In genomic region chr11:65372309-65372811, GRCm38 (mm10) we compare ENCODE assay signal across 13 mouse cellular contexts.
DNase-seq lines count a peak whose midpoint lies in the region; ATAC-seq and TF ChIP-seq lines count a peak whose summit lies in the region.
"Had no signal": no experiment of that assay in that cellular context is flagged by ENCODE, and none has a peak within 500 bp of the region (broad histone marks: within the 10 kb centered on the region; RNA-seq: fewer than 3 reads in every experiment).

No protein-coding gene starts in this region.

- H3K4me1 ChIP-seq in hindbrain, embryonic 16.5 days (ENCODE audit: control insufficient read depth, insufficient read depth, low read depth, low read length): no peaks in the 10 kb centered on the region
- no peaks in the 10 kb centered on the region for H3K4me1 ChIP-seq in hindbrain, embryonic 10.5 days (replicated peaks)
- H3K4me1 ChIP-seq in midbrain, embryonic 14.5 days (ENCODE audit: control insufficient read depth, insufficient read depth, low read length): no peaks in the 10 kb centered on the region
- no peaks in the 10 kb centered on the region for H3K4me1 ChIP-seq in midbrain, embryonic 15.5 days
- 0 out of 2 replicates have a peak, but pooled peaks cover 2% of the 10 kb centered on the region for H3K4me1 ChIP-seq in stomach, postnatal 0 days (replicated peaks; ENCODE audit: control insufficient read depth, insufficient read depth)

- 0 out of 2 replicates have a peak overlapping the region, but pooled peaks have one; percentile 7 for H3K4me2 ChIP-seq in hindbrain, embryonic 16.5 days (ENCODE audit: low read length)
- H3K4me2 ChIP-seq in midbrain, embryonic 14.5 days (ENCODE audit: low read length): no peak overlapping the region
- H3K4me2 ChIP-seq in midbrain, embryonic 15.5 days: no peak overlapping the region
- H3K4me2 ChIP-seq in stomach, postnatal 0 days (replicated peaks; ENCODE audit: low read depth): no peak overlapping the region

- peak; percentile 78 to 81 for DNase-seq in cerebellum, postnatal 14 days
- no peak for DNase-seq in cerebellum, adult 8-10 months
- no peak for DNase-seq in hindbrain, embryonic 10.5 days (ENCODE audit: low spot score)
- DNase-seq in midbrain, embryonic 14.5 days: peak; percentile 14
- no peak for DNase-seq in stomach, postnatal 0 days (ENCODE audit: low spot score)
- DNase-seq in kidney, postnatal 25 days: no peak
- DNase-seq: heart, adult 11 months; heart, postnatal 36 days; spleen, adult 18-20 months had no signal

- H3K36me3 ChIP-seq in hindbrain, embryonic 16.5 days (ENCODE audit: control insufficient read depth, insufficient read depth, low read length): no peaks in the 10 kb centered on the region
- no peaks in the 10 kb centered on the region for H3K36me3 ChIP-seq in hindbrain, embryonic 10.5 days
- H3K36me3 ChIP-seq in midbrain, embryonic 14.5 days (ENCODE audit: control insufficient read depth, insufficient read depth, low read length): no peaks in the 10 kb centered on the region
- H3K36me3 ChIP-seq in midbrain, embryonic 15.5 days (replicated peaks): no peaks in the 10 kb centered on the region
- no peaks in the 10 kb centered on the region for H3K36me3 ChIP-seq in stomach, postnatal 0 days (ENCODE audit: control insufficient read depth, insufficient read depth, low read length)

- no peaks in the 10 kb centered on the region for H3K9me3 ChIP-seq in hindbrain, embryonic 16.5 days (ENCODE audit: control insufficient read depth, low read length)
- no peaks in the 10 kb centered on the region for H3K9me3 ChIP-seq in hindbrain, embryonic 10.5 days
- H3K9me3 ChIP-seq in midbrain, embryonic 14.5 days (ENCODE audit: control insufficient read depth, low read length): no peaks in the 10 kb centered on the region
- no peaks in the 10 kb centered on the region for H3K9me3 ChIP-seq in midbrain, embryonic 15.5 days
- no peaks in the 10 kb centered on the region for H3K9me3 ChIP-seq in stomach, postnatal 0 days (ENCODE audit: control insufficient read depth, low read length)

- H3K27ac ChIP-seq in hindbrain, embryonic 16.5 days (ENCODE audit: low read depth, low read length): peak overlapping the region; percentile 40; the same call in 1 of the 2 replicates
- H3K27ac ChIP-seq in hindbrain, embryonic 10.5 days: no peak overlapping the region
- no peak overlapping the region for H3K27ac ChIP-seq in midbrain, embryonic 14.5 days (replicated peaks; ENCODE audit: low read depth, low read length)
- H3K27ac ChIP-seq in midbrain, embryonic 15.5 days: no peak overlapping the region
- H3K27ac ChIP-seq in stomach, postnatal 0 days (replicated peaks): peak overlapping the region; percentile 61

- TF ChIP-seq EP300 in stomach, postnatal 0 days (optimal IDR thresholded peaks at IDR 0.05): no peak

- H3K27me3 ChIP-seq in hindbrain, embryonic 16.5 days (replicated peaks; ENCODE audit: control insufficient read depth, insufficient read depth, low read length): no peaks in the 10 kb centered on the region
- no peaks in the 10 kb centered on the region for H3K27me3 ChIP-seq in hindbrain, embryonic 10.5 days (ENCODE audit: insufficient read depth, poor library complexity, severe bottlenecking)
- H3K27me3 ChIP-seq in midbrain, embryonic 14.5 days (ENCODE audit: control insufficient read depth, insufficient read depth, low read length): no peaks in the 10 kb centered on the region
- H3K27me3 ChIP-seq in midbrain, embryonic 15.5 days (replicated peaks): no peaks in the 10 kb centered on the region
- H3K27me3 ChIP-seq in stomach, postnatal 0 days (ENCODE audit: control insufficient read depth, insufficient read depth, low read length): no peaks in the 10 kb centered on the region

- WGBS in hindbrain, embryonic 16.5 days: 53% methylated on average over 9 of the region's 9 CpGs
- WGBS in hindbrain, embryonic 10.5 days: 78% methylated on average over 9 of the region's 9 CpGs
- 55% methylated on average over 9 of the region's 9 CpGs for WGBS in midbrain, embryonic 14.5 days
- 53% methylated on average over 9 of the region's 9 CpGs for WGBS in midbrain, embryonic 15.5 days
- WGBS in stomach, postnatal 0 days: 42% methylated on average over 9 of the region's 9 CpGs

- ATAC-seq in hindbrain, embryonic 16.5 days: peak; percentile 81; the same call in 1 of the 2 replicates
- ATAC-seq in midbrain, embryonic 14.5 days (ENCODE audit: low FRiP score, low TSS enrichment): no peak
- ATAC-seq in midbrain, embryonic 15.5 days (replicated peaks): no peak
- no peak for ATAC-seq in stomach, postnatal 0 days (ENCODE audit: low FRiP score, low TSS enrichment)
- ATAC-seq: activated CD4-positive, CD25-positive, alpha-beta regulatory T cell, adult 4 months; intestine, postnatal 0 days had no signal

- H3K4me3 ChIP-seq in hindbrain, embryonic 16.5 days (ENCODE audit: low read length): no peak overlapping the region
- no peak overlapping the region for H3K4me3 ChIP-seq in hindbrain, embryonic 10.5 days
- H3K4me3 ChIP-seq in midbrain, embryonic 14.5 days (replicated peaks; ENCODE audit: low read depth, low read length): no peak overlapping the region
- no peak overlapping the region for H3K4me3 ChIP-seq in midbrain, embryonic 15.5 days
- H3K4me3 ChIP-seq in stomach, postnatal 0 days (ENCODE audit: low read depth, low read length): no peak overlapping the region

- 0 out of 2 replicates have a peak, but pooled peaks have one; percentile 7 for TF ChIP-seq CTCF in stomach, postnatal 0 days (IDR thresholded peaks at IDR 0.05; ENCODE audit: low read depth)

- H3K9ac ChIP-seq in hindbrain, embryonic 16.5 days (ENCODE audit: low read depth, low read length): no peak overlapping the region
- no peak overlapping the region for H3K9ac ChIP-seq in midbrain, embryonic 14.5 days (replicated peaks; ENCODE audit: low read length)
- H3K9ac ChIP-seq in midbrain, embryonic 15.5 days: no peak overlapping the region
- no peak overlapping the region for H3K9ac ChIP-seq in stomach, postnatal 0 days (ENCODE audit: low read length)

Comparison
In these comparisons a context has a peak if more than half of its experiments do, and no peak if none do; other contexts are left out.
1. DNase-seq: peak in cerebellum, postnatal 14 days (2 of 2) and midbrain, embryonic 14.5 days (single experiment); none in cerebellum, adult 8-10 months (single experiment), hindbrain, embryonic 10.5 days (single experiment), stomach, postnatal 0 days (single experiment) and kidney, postnatal 25 days (0 of 2).
2. H3K27ac ChIP-seq: peak in hindbrain, embryonic 16.5 days (single experiment) and stomach, postnatal 0 days (single experiment); none in hindbrain, embryonic 10.5 days (single experiment), midbrain, embryonic 14.5 days (single experiment) and midbrain, embryonic 15.5 days (single experiment).